Mouse (Mus musculus) hindbrain, embryonic 15.5 days (tissue): Measurements from ENCODE around the gene Glt8d2. TPM values are rescaled to one million over a fixed set of nuclear protein-coding genes. Genes with fewer than 3 reads are reported as not detected.

ENCODE experiments used
- polyA plus RNA-seq: library from polyadenylated mRNA; unstranded; fragments of >200 nt; fragmentation: Nextera tagmentation; extraction: Ambion mirVana; gene quantifications from 2 replicates; pipeline ENCODE4 v1.2.1, GENCODE M21; 2015

Gene Glt8d2
- polyA plus RNA-seq, 1 experiment from 2014 or later: 1.5 TPM

Other genes with a start within 250 kb of the Glt8d2 start
- not detected in 2 replicates for gene Gm1553, start 198.0 kb downstream of the Glt8d2 start, polyA plus RNA-seq
- gene 1190007I07Rik, start 67.4 kb downstream of the Glt8d2 start, polyA plus RNA-seq: 32.6 and 36.5 TPM in 2 replicates
- gene Tdg, start 60.8 kb downstream of the Glt8d2 start, polyA plus RNA-seq: 146 and 153 TPM in 2 replicates
- 35.9 and 37.3 TPM in 2 replicates for gene Hcfc2, start 5.5 kb upstream of the Glt8d2 start, polyA plus RNA-seq
- gene Nfyb, start 73.5 kb upstream of the Glt8d2 start, polyA plus RNA-seq: 39.0 and 39.2 TPM in 2 replicates
- gene Txnrd1, start 143.3 kb upstream of the Glt8d2 start, polyA plus RNA-seq: 103 and 105 TPM in 2 replicates
- gene Eid3, start 176.0 kb upstream of the Glt8d2 start, polyA plus RNA-seq: 0.34 and 0.45 TPM in 2 replicates